10 mouse cellular contexts compared by ENCODE assay signal in genomic region chr2:135742954-135743700, GRCm38 (mm10).
DNase-seq lines count a peak whose midpoint lies in the region; ATAC-seq and TF ChIP-seq lines count a peak whose summit lies in the region.
"Had no signal": no experiment of that assay in that cellular context is flagged by ENCODE, and none has a peak within 500 bp of the region (broad histone marks: within the 10 kb centered on the region; RNA-seq: fewer than 3 reads in every experiment).

No protein-coding gene starts in this region.

- no peaks in the 10 kb centered on the region for H3K27me3 ChIP-seq in kidney, postnatal 0 days (ENCODE audit: insufficient read depth, low read length)
- H3K27me3 ChIP-seq in embryonic facial prominence, embryonic 10.5 days (replicated peaks; ENCODE audit: low read depth, poor library complexity, severe bottlenecking) = no peaks in the 10 kb centered on the region
- H3K27me3 ChIP-seq in heart, embryonic 12.5 days (replicated peaks) = no peaks in the 10 kb centered on the region
- no peaks in the 10 kb centered on the region for H3K27me3 ChIP-seq in midbrain, embryonic 13.5 days
- H3K27me3 ChIP-seq: liver, embryonic 15.5 days had no signal

- H3K36me3 ChIP-seq in kidney, postnatal 0 days (ENCODE audit: insufficient read depth, low read length) = no peaks in the 10 kb centered on the region
- H3K36me3 ChIP-seq in embryonic facial prominence, embryonic 10.5 days (replicated peaks) = no peaks in the 10 kb centered on the region
- H3K36me3 ChIP-seq in heart, embryonic 12.5 days = no peaks in the 10 kb centered on the region
- no peaks in the 10 kb centered on the region for H3K36me3 ChIP-seq in midbrain, embryonic 13.5 days
- H3K36me3 ChIP-seq: G1E; liver, embryonic 15.5 days had no signal

- peak; percentile 61 for DNase-seq in kidney, postnatal 0 days (ENCODE audit: low spot score)
- no peak for DNase-seq in kidney, postnatal 10 days
- DNase-seq in embryonic facial prominence, embryonic 10.5 days (ENCODE audit: low spot score) = no peak
- no peak for DNase-seq in frontal cortex, adult 2 months (ENCODE audit: extremely low spot score in 1 of 2, low spot score in 1 of 2)
- no peak for DNase-seq in natural killer cell, adult 2 months (ENCODE audit: low spot score in 2 of 2)
- no peak for DNase-seq in layer of hippocampus, adult 11-12 months (ENCODE audit: low spot score)

- no peak for TF ChIP-seq CTCF in kidney, postnatal 0 days (IDR thresholded peaks at IDR 0.05; ENCODE audit: low read depth)

- 22% methylated on average over 10 of the region's 10 CpGs for WGBS in kidney, postnatal 0 days
- WGBS in embryonic facial prominence, embryonic 10.5 days = 67% methylated on average over 10 of the region's 10 CpGs
- 56% methylated on average over 10 of the region's 10 CpGs for WGBS in heart, embryonic 12.5 days
- 32% methylated on average over 10 of the region's 10 CpGs for WGBS in midbrain, embryonic 13.5 days

- H3K4me2 ChIP-seq in kidney, postnatal 0 days (ENCODE audit: low read length) = 0 out of 2 replicates have a peak overlapping the region, but pooled peaks have one; percentile 1
- peak overlapping the region; percentile 2; the same call in 1 of the 2 replicates for H3K4me2 ChIP-seq in heart, embryonic 12.5 days
- H3K4me2 ChIP-seq in midbrain, embryonic 13.5 days (replicated peaks) = 0 out of 2 replicates have a peak overlapping the region, but pooled peaks have one; percentile 14
- H3K4me2 ChIP-seq: liver, embryonic 15.5 days had no signal

- no peak for ATAC-seq in kidney, postnatal 0 days (replicated peaks; ENCODE audit: low FRiP score, low read depth)
- ATAC-seq in heart, embryonic 12.5 days (ENCODE audit: insufficient number of reproducible peaks, low FRiP score) = no peak
- ATAC-seq in midbrain, embryonic 13.5 days = peak; percentile 80

- no peak overlapping the region for H3K9ac ChIP-seq in kidney, postnatal 0 days (ENCODE audit: low read depth, low read length)
- no peak overlapping the region for H3K9ac ChIP-seq in heart, embryonic 12.5 days
- H3K9ac ChIP-seq in midbrain, embryonic 13.5 days (replicated peaks) = no peak overlapping the region
- H3K9ac ChIP-seq: liver, embryonic 15.5 days had no signal

- peaks cover 11% of the 10 kb centered on the region; the same call in 1 of the 2 replicates for H3K4me1 ChIP-seq in kidney, postnatal 0 days (replicated peaks; ENCODE audit: insufficient read depth, low read length)
- H3K4me1 ChIP-seq in embryonic facial prominence, embryonic 10.5 days = peaks cover 27% of the 10 kb centered on the region
- H3K4me1 ChIP-seq in heart, embryonic 12.5 days (replicated peaks) = peaks cover 33% of the 10 kb centered on the region
- H3K4me1 ChIP-seq in midbrain, embryonic 13.5 days (replicated peaks) = peaks cover 28% of the 10 kb centered on the region
- H3K4me1 ChIP-seq: liver, embryonic 15.5 days had no signal

- no peak overlapping the region for H3K4me3 ChIP-seq in kidney, postnatal 0 days (replicated peaks; ENCODE audit: low read depth, low read length)
- no peak overlapping the region for H3K4me3 ChIP-seq in embryonic facial prominence, embryonic 10.5 days
- no peak overlapping the region for H3K4me3 ChIP-seq in heart, embryonic 12.5 days
- H3K4me3 ChIP-seq in midbrain, embryonic 13.5 days (replicated peaks) = no peak overlapping the region
- H3K4me3 ChIP-seq: liver, embryonic 15.5 days had no signal

- no peaks in the 10 kb centered on the region for H3K9me3 ChIP-seq in kidney, postnatal 0 days (replicated peaks; ENCODE audit: low read length)
- H3K9me3 ChIP-seq in embryonic facial prominence, embryonic 10.5 days = no peaks in the 10 kb centered on the region
- H3K9me3 ChIP-seq in heart, embryonic 12.5 days (replicated peaks) = 0 out of 2 replicates have a peak, but pooled peaks cover 7% of the 10 kb centered on the region
- no peaks in the 10 kb centered on the region for H3K9me3 ChIP-seq in midbrain, embryonic 13.5 days
- H3K9me3 ChIP-seq: liver, embryonic 15.5 days had no signal

- H3K27ac ChIP-seq in kidney, postnatal 0 days = 0 out of 2 replicates have a peak overlapping the region, but pooled peaks have one; percentile 40
- H3K27ac ChIP-seq in embryonic facial prominence, embryonic 10.5 days (replicated peaks) = peak overlapping the region; percentile 42
- peak overlapping the region; percentile 20; the same call in 1 of the 2 replicates for H3K27ac ChIP-seq in heart, embryonic 12.5 days (ENCODE audit: poor library complexity, severe bottlenecking)
- H3K27ac ChIP-seq in midbrain, embryonic 13.5 days = peak overlapping the region; percentile 78
- H3K27ac ChIP-seq: liver, embryonic 15.5 days had no signal

Comparison
In these comparisons a context has a peak if more than half of its experiments do, and no peak if none do; other contexts are left out.
1. H3K27ac ChIP-seq: peak in every context shown above with its lines; median percentile 78 in midbrain, embryonic 13.5 days; 42 in embryonic facial prominence, embryonic 10.5 days; 40 in kidney, postnatal 0 days; 20 in heart, embryonic 12.5 days.